Mouse (Mus musculus) C2C12 (cell line): Measurements from ENCODE around the gene Mmd2. TPM values are rescaled to one million over a fixed set of nuclear protein-coding genes. Genes with fewer than 3 reads are reported as not detected.

Experiments used
- H3K27me3 ChIP-seq: one replicate; pipeline ENCODE4 v1.6.1; 2011; ENCODE audit not compliant: control insufficient read depth, insufficient read depth, insufficient read length
- H3K36me3 ChIP-seq: one replicate; pipeline ENCODE4 v1.6.1; 2011; ENCODE audit not compliant: control insufficient read depth, insufficient read depth
- H3K4me3 ChIP-seq: one replicate; pipeline ENCODE4 v1.5.1; 2011; ENCODE audit warnings: mild to moderate bottlenecking, control low read depth; ENCODE audit not compliant: poor library complexity, insufficient read depth, severe bottlenecking
- H3K79me2 ChIP-seq: one replicate; pipeline ENCODE4 v1.6.1; 2011; ENCODE audit not compliant: control insufficient read depth, insufficient read depth
- H3K79me3 ChIP-seq: one replicate; pipeline ENCODE4 v1.6.1; 2011; ENCODE audit warnings: low read depth, control low read depth
- H3ac ChIP-seq: one replicate; pipeline ENCODE3; 2011; ENCODE audit warnings: low read depth; ENCODE audit not compliant: control insufficient read depth, insufficient read length
- CEBPB ChIP-seq: IDR thresholded peaks from one replicate; pipeline ENCODE4 v1.6.1; 2011; ENCODE audit warnings: low read depth, mild to moderate bottlenecking, control low read depth, moderate library complexity
- CTCF ChIP-seq: IDR thresholded peaks from one replicate; pipeline ENCODE4 v1.5.1; 2011; ENCODE audit not compliant: control insufficient read depth, insufficient read depth, insufficient read length
- FOSL1 ChIP-seq: IDR thresholded peaks from one replicate; pipeline ENCODE4 v1.8.0; 2011; ENCODE audit warnings: mild to moderate bottlenecking, low read length; ENCODE audit not compliant: poor library complexity, insufficient read depth, severe bottlenecking
- MAX ChIP-seq: IDR thresholded peaks from one replicate; pipeline ENCODE4 v1.6.1; 2011; ENCODE audit warnings: mild to moderate bottlenecking, control low read depth
- MYOD1 ChIP-seq: IDR thresholded peaks from one replicate; pipeline ENCODE4 v1.6.1; 2011; ENCODE audit warnings: low read depth; ENCODE audit not compliant: control insufficient read depth, insufficient read length
- MYOG ChIP-seq: IDR thresholded peaks from one replicate; pipeline ENCODE4 v1.6.1; 2011; ENCODE audit not compliant: control insufficient read depth, insufficient read length; ENCODE audit errors: extremely low read depth
- USF1 ChIP-seq: IDR thresholded peaks from one replicate; pipeline ENCODE4 v1.6.1; 2011; ENCODE audit warnings: low read depth, mild to moderate bottlenecking, control low read depth, moderate library complexity
- polyA plus RNA-seq: library from polyadenylated mRNA; unstranded; fragments of >200 nt; fragmentation: generic; extraction: Trizol; gene quantifications from one replicate; pipeline ENCODE4 v1.2.1, GENCODE M21; 2012; ENCODE audit warnings: missing spikeins

Gene Mmd2
- polyA plus RNA-seq, 1 experiment: not detected

- Histone ChIP-seq H3K4me3 (no peak overlapping the region), H3K27me3 (peaks cover 39% of the 10 kb centered on the region), H3K79me2 (no peaks in the 10 kb centered on the region), H3ac (no peak overlapping the region), H3K79me3 (no peaks in the 10 kb centered on the region), H3K36me3 (no peaks in the 10 kb centered on the region)
- TF ChIP-seq FOSL1 (no peak), MYOG (no peak), CEBPB (no peak), USF1 (no peak), MYOD1 (no peak), CTCF (no peak), MAX (no peak)
Measured at GRCm38 (mm10) chr5:142616326-142616725, 7.7 kb upstream of the Mmd2 start.

DNA sequence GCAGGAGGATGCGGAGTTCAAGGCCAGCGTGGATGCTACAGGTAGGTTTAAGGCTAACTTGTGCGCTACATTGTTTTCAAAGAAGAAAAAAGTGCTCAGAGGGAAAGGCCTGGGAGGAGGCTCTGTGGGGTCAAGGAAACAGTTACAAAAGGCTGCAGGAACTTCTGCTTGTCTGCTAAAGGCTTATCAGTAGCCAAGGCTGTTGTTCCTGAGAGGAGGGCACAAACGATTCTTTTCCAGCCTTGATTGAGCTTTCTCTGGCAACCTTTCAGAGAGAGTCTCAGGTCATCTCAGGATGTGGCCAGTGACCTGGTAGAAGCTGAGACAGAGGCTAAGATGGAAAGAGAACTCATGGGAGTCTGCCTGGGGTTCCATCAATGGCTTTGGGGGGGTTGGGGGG, 7.0 kb upstream of the Mmd2 start:
- H3ac ChIP-seq: no peak overlapping the region
- no peaks in the 10 kb centered on the region for H3K36me3 ChIP-seq
- H3K4me3 ChIP-seq: no peak overlapping the region
- H3K79me3 ChIP-seq: no peaks in the 10 kb centered on the region
- H3K27me3 ChIP-seq: peaks cover 35% of the 10 kb centered on the region
- H3K79me2 ChIP-seq: no peaks in the 10 kb centered on the region
- no peak for TF ChIP-seq CEBPB
- no peak for TF ChIP-seq MYOD1
- no peak for TF ChIP-seq MAX
- no peak for TF ChIP-seq FOSL1
- no peak for TF ChIP-seq CTCF
- TF ChIP-seq USF1: no peak
- TF ChIP-seq MYOG: no peak

GRCm38 (mm10) chr5:142614513-142614912, 5.9 kb upstream of the Mmd2 start:
- Histone ChIP-seq H3K79me3 (no peaks in the 10 kb centered on the region), H3K4me3 (no peak overlapping the region), H3K27me3 (peaks cover 43% of the 10 kb centered on the region), H3ac (no peak overlapping the region), H3K36me3 (no peaks in the 10 kb centered on the region), H3K79me2 (no peaks in the 10 kb centered on the region)
- TF ChIP-seq FOSL1 (no peak), CTCF (no peak)

- Histone ChIP-seq H3ac (no peak overlapping the region), H3K79me2 (no peaks in the 10 kb centered on the region), H3K79me3 (no peaks in the 10 kb centered on the region), H3K27me3 (peaks cover 58% of the 10 kb centered on the region), H3K36me3 (no peaks in the 10 kb centered on the region), H3K4me3 (no peak overlapping the region)
- TF ChIP-seq CTCF (no peak), MYOD1 (no peak), MYOG (no peak), USF1 (no peak), FOSL1 (no peak), CEBPB (no peak), MAX (no peak)
Measured at GRCm38 (mm10) chr5:142610362-142610761, 1.8 kb upstream of the Mmd2 start.

DNA sequence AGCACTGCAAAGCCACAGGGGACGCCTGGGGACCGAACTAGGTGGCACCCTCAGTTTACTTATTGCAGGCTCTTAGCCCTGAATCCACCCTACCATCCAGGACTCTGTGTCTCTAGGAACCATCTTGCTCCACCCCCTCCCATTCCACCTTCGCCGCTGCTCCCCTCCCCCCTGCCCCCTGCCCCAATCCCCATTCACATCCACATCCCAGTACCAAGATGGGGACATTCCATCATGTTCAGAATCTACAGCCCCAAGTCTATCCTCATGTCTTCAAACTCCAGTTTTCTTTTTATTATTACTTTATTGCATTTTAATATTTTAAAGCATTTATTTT, 357 bp upstream of the Mmd2 start:
- Histone ChIP-seq H3ac (no peak overlapping the region), H3K79me2 (no peaks in the 10 kb centered on the region), H3K27me3 (peaks cover 66% of the 10 kb centered on the region), H3K36me3 (no peaks in the 10 kb centered on the region), H3K4me3 (no peak overlapping the region), H3K79me3 (no peaks in the 10 kb centered on the region)
- TF ChIP-seq FOSL1 (no peak), CTCF (no peak), CEBPB (no peak), MYOG (no peak), MAX (no peak), MYOD1 (no peak), USF1 (no peak)

- no peaks in the 10 kb centered on the region for H3K79me2 ChIP-seq
- TF ChIP-seq MYOG: no peak
- TF ChIP-seq USF1: no peak
- no peak for TF ChIP-seq CTCF
- no peak for TF ChIP-seq CEBPB
- no peak for TF ChIP-seq FOSL1
- TF ChIP-seq MYOD1: no peak
- TF ChIP-seq MAX: no peak
- peaks cover 86% of the 10 kb centered on the region for H3K27me3 ChIP-seq
- H3K79me3 ChIP-seq: no peaks in the 10 kb centered on the region
- no peaks in the 10 kb centered on the region for H3K36me3 ChIP-seq
- H3ac ChIP-seq: no peak overlapping the region
- no peak overlapping the region for H3K4me3 ChIP-seq
Measured at GRCm38 (mm10) chr5:142605288-142605687, 3.3 kb downstream of the Mmd2 start.
